Mouse (Mus musculus): ENCODE measurements around the gene Proser3.
A peak's percentile ranks its signal among the peaks of the same experiment; 100 is the strongest.

Gene Proser3

GRCm38 (mm10) chr7:30579950-30580349 lies 27.9 kb upstream of the Proser3 start:
- DNase-seq (ENCODE audit: low spot score in 2 of 2), result no peak

- no peak for DNase-seq (ENCODE audit: low spot score in 2 of 2)
Measured at GRCm38 (mm10) chr7:30572969-30573368, 20.9 kb upstream of the Proser3 start.

GRCm38 (mm10) chr7:30572389-30572788 lies 20.3 kb upstream of the Proser3 start:
- DNase-seq (ENCODE audit: low spot score in 2 of 2), result no peak

GRCm38 (mm10) chr7:30567555-30567954 lies 15.5 kb upstream of the Proser3 start:
- no peak for DNase-seq (ENCODE audit: low spot score in 2 of 2)

GRCm38 (mm10) chr7:30566033-30566432 lies 13.9 kb upstream of the Proser3 start:
- DNase-seq (ENCODE audit: low spot score in 2 of 2), result no peak

- DNase-seq (ENCODE audit: low spot score in 2 of 2), result no peak
Measured at GRCm38 (mm10) chr7:30564970-30565571, 13.0 kb upstream of the Proser3 start, which contains the start of gene Igflr1. Gene Igflr1 (plus strand): TSS chr7:30565427.

- DNase-seq (ENCODE audit: low spot score in 2 of 2), result no peak
Measured at GRCm38 (mm10) chr7:30563906-30564280, 11.8 kb upstream of the Proser3 start.

GRCm38 (mm10) chr7:30563117-30563905 lies 11.2 kb upstream of the Proser3 start, which contains the start of the genes U2af1l4, Gm49396 and Psenen:
Gene U2af1l4 (plus strand): TSS chr7:30563301.
Gene Gm49396 (plus strand): TSS chr7:30563344.
Gene Psenen (minus strand): TSS chr7:30563627.
- DNase-seq (ENCODE audit: low spot score in 2 of 2), result peak; percentile 92 to 97

- DNase-seq (ENCODE audit: low spot score in 2 of 2), result peak in 1 of 2 experiments; percentile 55
Measured at GRCm38 (mm10) chr7:30562526-30563116, 10.5 kb upstream of the Proser3 start.

- no peak for DNase-seq (ENCODE audit: low spot score in 2 of 2)
Measured at GRCm38 (mm10) chr7:30560296-30560695, 8.2 kb upstream of the Proser3 start.

GRCm38 (mm10) chr7:30559443-30559954 lies 7.4 kb upstream of the Proser3 start, which contains the start of gene Lin37:
Gene Lin37 (minus strand): TSS chr7:30559838.
- peak; percentile 99 for DNase-seq (ENCODE audit: low spot score in 2 of 2)

- DNase-seq (ENCODE audit: low spot score in 2 of 2), result no peak
Measured at GRCm38 (mm10) chr7:30558656-30559442, 6.8 kb upstream of the Proser3 start.

- no peak for DNase-seq (ENCODE audit: low spot score in 2 of 2)
Measured at GRCm38 (mm10) chr7:30557901-30558514, 5.9 kb upstream of the Proser3 start.

- no peak for DNase-seq (ENCODE audit: low spot score in 2 of 2)
Measured at GRCm38 (mm10) chr7:30556894-30557536, 4.9 kb upstream of the Proser3 start.

- DNase-seq (ENCODE audit: low spot score in 2 of 2), result no peak
Measured at GRCm38 (mm10) chr7:30553810-30554584, 1.9 kb upstream of the Proser3 start.

GRCm38 (mm10) chr7:30553021-30553589 lies 1.0 kb upstream of the Proser3 start:
- DNase-seq (ENCODE audit: low spot score in 2 of 2), result no peak

- DNase-seq (ENCODE audit: low spot score in 2 of 2), result no peak
Measured at GRCm38 (mm10) chr7:30551445-30552101, 526 bp downstream of the Proser3 start.

- DNase-seq (ENCODE audit: low spot score in 2 of 2), result no peak
Measured at GRCm38 (mm10) chr7:30550603-30551002, 1.5 kb downstream of the Proser3 start.

- no peak for DNase-seq (ENCODE audit: low spot score in 2 of 2)
Measured at GRCm38 (mm10) chr7:30549880-30550279, 2.2 kb downstream of the Proser3 start.

All from left cerebral cortex, adult 9 months (tissue).